Mouse (Mus musculus) gastrocnemius, postnatal 4 days (tissue): ENCODE measurements around the gene Bgn. TPM values are rescaled to one million over a fixed set of nuclear protein-coding genes. Genes with fewer than 3 reads are reported as not detected.
A peak's percentile ranks its signal among the peaks of the same experiment; 100 is the strongest.

ENCODE experiments used
- DNase-seq, 2 experiments: peaks; one replicate each; pipeline ENCODE4 v3.0.0; 2021 to 2022; ENCODE audit warnings: low spot score in 2 of 2, mixed read lengths in 2 of 2
- long read RNA-seq, 2 experiments: library from polyadenylated mRNA; stranded (forward); transcript quantifications; one replicate each; pipeline ENCODE4 v2.0.0; 2021
- total RNA-seq, 2 experiments: library from RNA; stranded (reverse); gene quantifications; 2 replicates each; pipeline ENCODE4 v1.2.3; 2021

Bgn gene
- 100 to 1,000 TPM; 487 to 574 TPM for total RNA-seq
- long read RNA-seq, experiment 1, transcript Bgn-201 (8 exons, 2,419 nt), result major isoform, 342 of 423 reads
- long read RNA-seq, experiment 1, partial matches to known transcripts, result 29 of 423 reads
- long read RNA-seq, experiment 1, other reads (novel, unspliced or antisense), result 52 of 423 reads
- long read RNA-seq, experiment 2, transcript Bgn-201 (8 exons, 2,419 nt), result major isoform, 408 of 504 reads
- long read RNA-seq, experiment 2, partial matches to known transcripts, result 77 of 504 reads
- long read RNA-seq, experiment 2, other reads (novel, unspliced or antisense), result 19 of 504 reads

DNA sequence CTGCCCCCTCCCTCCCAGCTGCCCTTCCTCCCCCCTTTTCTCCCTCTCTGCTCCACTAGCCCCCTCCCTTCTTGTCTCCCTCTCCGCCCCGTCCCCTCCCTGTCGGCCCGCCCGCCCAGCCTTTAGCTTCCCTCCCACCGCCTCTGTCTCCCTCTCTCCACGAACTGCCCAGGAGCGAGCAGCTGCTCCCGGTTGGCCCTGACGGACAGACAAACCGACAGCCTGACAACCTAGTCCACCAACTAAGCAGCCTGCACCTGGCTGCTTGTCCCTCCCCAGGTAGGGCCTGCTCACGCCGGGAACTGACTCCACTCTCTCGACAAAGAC lies at the start of gene Bgn:
Bgn (plus strand) TSS at position 119 of the 327 bp plus-strand sequence.
- DNase-seq, result peak in 1 of 2 experiments; percentile 40

DNA sequence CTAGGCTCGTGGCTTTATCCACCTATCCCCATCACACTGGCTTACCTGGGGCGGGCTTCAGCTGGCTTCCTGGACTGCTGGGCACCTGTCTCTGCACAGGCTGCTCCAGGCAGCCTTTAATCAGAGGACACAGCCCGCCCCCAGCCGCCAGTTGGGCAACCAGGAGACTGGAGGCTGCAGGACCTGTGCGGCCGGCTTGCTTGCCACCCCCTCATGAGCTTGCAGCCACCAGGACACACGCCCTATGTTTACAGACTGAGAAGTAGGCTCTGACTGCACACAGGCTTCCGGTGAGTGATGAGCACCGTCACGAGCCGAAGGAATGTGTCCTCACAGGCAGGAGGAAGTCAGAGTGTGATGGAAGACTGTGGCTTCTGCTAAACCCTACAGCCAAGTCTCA lies 48.1 kb upstream of the Bgn start, which contains the start of gene Trex2:
Trex2 (minus strand) TSS at position 93 of the 400 bp plus-strand sequence.
- no peak for DNase-seq

DNA sequence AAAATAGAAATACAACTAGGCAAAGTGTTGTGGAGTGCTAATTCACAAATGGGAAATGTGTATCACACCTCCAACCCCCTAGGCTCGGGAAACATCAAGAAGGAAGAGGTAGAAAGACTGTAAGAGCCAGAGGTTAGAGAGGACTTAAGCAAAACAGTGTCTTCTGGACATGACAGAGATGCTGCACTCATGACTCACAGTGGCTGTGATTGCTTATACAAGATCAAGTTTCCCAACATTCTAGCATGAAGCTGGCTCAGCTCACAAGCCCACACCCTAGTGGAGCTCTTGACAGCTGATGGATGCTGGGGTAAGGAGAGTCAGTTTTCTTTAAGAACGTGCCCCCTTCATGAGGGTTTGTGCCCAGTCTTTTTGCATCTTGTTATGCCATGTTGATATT lies 42.0 kb upstream of the Bgn start:
- no peak for DNase-seq

DNA sequence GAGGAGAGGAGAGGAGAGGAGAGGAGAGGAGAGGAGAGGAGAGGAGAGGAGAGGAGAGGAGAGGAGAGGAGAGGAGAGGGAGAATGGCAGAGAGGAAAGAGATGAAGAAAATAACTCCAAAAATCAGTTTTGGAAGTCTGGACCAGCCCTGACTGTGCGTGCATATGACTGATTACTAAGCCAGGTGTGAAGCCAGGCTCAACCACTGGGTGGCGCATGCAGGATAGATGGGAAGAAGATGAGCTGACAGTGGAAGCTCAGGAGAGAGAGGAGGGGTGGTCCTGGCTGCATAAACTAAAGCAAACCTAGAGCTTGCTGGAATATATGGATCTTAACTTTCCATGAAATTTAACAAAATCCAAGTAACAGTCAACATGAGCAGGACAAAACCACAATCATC lies 31.5 kb upstream of the Bgn start:
- peak; percentile 50 to 64 for DNase-seq

DNA sequence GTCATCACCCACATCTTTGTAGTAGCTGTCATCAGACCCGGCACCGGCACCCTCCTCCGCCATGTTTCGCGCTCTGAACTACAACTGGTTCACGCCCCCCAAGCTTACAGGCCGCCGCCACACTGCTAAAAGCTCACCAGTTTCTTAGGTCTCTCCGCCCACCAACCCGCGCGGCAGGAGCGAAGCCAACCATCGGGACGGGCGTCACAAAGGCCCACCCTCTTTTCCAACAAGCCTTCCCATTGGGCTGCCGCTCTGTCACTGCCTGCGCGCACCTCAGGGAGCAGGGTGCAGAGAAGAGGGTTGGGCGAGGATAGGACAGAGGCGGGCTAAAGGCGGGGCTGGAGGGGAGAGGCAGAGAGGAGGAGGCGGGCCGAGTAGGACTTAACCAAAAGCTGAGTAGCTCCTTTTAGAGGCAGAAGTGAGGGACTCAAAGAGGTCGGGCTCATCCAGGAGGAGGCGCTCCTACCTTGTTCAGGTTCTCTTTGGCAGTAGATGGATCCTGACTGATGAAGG lies 24.5 kb upstream of the Bgn start, which contains the start of gene Haus7:
Haus7 (minus strand) TSS at position 168 of the 516 bp plus-strand sequence.
- peak; percentile 78 to 86 for DNase-seq

DNA sequence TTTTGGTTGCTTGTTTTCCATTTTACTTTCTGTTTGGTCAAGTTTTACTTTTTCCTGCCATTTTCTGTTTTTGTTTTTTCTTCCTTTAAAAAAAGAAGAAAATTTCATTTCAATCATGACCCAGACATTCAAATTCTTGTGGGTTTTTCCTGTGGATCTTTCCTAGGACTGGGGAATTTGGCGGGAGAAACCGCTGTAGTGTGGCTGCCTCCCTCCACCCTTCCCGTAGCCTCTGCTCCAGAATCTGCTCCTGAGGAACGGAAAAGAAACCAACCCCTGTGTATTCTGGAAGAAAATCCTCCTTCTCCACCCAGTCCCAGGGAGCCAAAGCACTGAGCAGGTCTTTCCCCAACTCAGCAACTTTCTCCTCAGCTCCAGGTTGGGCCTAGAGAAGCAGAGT lies 22.6 kb upstream of the Bgn start:
- no peak for DNase-seq

DNA sequence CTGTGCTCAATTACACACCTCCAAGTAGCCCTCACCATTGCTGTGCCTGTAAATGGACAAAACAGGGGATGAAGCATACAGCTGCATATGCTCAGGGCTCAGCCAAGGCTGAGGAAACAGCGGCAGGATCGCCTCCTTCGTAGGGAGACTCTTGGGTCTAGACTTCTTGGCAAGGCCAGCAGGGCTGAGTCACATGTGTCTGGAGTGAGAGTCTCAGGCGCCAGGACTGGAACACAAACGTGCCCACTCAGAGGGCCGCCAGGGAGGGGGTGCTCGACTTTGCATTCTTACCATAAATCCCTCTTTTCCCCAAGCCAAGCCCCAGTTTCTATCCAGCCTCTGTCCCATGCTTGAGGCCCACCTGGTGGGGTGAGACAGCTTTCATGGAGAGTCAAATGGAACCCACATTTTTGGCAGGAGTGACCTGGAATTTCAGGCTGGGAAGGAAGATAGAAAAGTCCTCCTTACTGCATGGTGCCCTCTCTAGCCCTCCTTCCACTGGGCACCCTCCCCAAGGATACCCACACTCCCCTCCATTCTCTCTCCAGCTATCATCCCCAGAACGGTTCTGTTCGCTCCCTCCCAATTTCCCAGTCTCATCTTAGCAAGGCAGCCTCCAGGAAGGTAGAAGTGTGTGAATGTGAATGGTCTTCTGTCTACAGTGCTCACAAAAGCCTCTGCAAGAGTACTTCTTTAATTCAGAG lies 17.8 kb upstream of the Bgn start:
- DNase-seq, result peak in 1 of 2 experiments; percentile 57

DNA sequence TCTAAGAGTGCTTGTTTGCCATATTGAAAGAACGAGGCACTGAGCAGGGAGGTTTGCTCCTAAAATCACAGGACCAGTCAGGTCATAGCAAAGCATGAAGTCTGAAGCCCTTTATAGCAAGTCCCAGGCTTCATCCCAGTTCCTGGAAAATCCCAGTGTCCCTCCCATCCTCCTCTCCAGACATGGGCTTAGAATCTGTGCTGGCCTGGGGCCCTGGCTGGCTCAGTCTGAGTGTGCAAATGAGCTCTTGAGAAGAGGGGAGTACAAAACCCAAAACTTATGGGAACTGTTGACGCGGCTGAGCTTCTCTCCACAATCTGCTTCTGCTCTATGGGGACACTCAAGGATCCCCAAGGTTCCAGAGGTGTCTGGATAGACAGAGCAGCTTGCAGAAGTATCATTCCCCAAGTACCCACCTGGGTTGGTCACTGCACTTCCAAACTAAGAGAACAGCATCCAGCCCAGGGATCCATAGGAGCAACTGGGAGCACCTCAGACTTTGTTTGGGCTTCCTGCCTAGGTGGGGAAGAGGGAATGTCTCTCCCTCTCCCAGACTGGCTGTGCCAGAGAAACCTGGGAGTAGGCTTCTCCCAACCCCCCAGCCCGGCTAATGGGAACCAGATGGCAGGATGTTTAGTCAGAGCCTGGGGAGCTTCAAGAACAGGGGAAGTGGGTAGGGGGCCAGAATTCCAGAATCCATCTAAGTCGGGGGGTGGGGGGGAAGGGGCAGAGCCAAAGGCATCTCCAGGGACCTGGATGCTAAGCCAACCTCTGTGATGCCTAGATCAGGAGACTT lies 15.8 kb upstream of the Bgn start:
- DNase-seq, result peak in 1 of 2 experiments; percentile 64

DNA sequence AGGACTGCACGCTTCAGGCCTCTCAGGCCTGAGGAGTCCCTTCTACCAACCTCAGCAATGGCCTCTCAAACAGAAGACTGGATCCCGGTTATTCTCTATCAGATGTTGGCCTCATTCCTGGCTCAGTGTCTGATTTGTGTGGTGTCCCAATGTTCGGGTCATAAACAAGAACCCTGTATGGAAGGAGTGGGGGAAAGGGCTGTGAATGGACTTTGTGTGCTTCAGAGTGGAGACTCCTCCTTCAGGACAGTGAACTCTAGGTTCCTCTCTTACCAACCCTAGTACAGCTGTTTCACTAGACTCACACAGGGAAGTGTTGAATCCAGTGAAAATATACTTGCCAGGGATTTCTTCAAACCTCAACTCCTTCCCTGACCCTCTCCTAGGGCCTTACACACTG lies 15.1 kb upstream of the Bgn start:
- no peak for DNase-seq

DNA sequence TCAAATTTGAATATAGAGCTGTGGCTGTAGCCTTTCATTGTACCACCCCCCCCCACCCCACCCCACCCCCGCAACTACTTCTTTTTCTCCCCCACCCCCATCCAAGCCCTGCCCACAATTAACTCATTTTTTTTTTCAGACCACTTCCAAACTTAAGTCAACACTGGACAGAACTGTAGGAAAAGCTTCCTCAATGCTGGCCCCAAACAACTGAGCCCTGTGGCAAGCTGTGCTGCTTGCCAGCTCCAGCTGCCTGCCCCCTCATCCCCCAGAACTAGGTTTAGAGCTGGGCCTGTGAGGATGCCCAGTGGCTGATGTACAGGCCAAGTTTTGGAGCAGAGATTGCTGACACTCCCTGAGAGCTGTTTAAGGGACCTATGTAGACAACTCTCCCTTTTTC lies 14.7 kb upstream of the Bgn start:
- no peak for DNase-seq

DNA sequence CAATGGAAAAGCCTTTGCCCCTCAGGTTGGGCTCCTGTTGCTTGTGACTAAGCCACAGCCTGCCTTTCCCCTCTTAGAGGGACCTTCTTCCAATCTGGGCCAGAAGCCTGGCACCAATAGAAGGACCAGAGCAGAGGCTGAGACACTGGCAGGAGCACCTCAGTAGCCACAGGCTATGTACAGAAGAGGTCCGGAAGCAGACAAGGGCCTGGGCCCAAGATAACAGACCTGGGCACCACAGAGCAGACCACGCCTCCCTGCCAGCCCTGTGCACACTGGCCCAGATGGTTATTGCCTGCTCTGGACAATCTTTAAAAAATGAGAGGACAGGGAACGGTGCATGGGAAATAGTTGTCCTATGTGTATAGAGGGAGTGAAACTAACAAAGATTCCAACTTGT lies 11.6 kb upstream of the Bgn start:
- no peak for DNase-seq

DNA sequence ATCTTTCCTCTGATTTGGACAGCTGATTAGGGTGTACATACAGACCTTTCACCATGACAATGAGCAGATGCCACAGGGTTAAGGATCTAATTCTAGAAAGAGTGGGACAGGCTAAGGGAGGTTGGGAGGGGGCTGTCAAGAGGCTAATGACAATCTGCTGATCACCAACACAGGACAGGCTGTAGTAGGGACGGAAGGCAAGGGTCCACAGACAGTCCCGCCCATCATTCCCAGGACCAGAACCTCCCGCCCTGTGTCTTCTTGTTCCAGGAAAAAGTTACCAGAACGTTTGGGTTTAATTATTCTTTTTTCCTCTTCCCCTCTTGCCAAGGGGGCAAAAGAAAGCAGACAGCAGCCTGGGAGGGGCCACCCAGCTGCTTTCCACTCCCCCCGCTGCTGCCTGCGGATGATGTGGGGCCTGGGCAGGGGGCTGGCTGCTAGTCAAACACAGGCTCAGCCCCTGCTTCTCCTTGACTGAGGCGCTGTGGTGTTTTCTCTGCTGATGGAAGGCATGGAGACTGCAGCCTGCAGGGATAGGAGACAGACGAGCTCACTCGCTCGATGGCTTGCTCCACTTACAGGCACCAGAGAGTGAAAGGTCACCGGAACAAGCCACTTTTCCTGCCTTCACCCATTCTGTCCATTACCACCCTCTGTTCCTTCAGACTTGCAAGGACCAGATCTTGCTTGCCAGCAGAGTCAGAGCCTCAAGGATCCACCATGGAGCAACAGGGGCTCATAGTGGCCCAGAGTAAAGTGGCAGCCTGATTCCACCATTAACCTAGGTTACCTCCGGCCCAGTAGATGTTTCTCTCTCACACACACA lies 8.8 kb upstream of the Bgn start:
- DNase-seq, result peak in 1 of 2 experiments; percentile 46

DNA sequence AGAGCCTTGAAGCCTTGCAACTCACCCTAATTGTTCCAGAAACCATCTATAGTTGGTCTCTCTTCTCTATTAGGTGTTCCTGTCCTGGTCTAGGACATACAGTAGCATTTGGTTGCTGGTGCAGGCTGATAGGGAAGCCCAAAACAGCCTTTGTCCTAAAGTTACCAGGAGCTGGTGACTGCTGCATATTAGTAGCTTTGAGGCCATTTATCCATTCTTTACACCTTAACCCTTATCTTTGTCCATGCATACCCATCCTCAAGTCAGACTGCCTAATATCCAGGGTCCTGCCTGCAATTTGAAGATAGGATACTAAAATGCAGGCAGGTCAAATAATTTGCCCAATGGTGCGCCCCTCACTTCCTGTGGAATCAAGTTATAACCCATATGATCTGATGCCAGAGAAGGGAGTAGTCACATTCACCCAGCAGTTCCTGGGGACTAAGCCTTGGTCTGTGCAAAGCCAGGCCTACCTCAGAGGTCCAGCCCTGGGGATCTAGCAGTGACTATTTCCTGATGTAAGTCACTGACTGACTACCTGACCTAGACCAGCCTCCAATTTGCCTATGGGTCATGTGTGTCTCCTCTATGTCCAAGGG lies 7.6 kb upstream of the Bgn start:
- no peak for DNase-seq

DNA sequence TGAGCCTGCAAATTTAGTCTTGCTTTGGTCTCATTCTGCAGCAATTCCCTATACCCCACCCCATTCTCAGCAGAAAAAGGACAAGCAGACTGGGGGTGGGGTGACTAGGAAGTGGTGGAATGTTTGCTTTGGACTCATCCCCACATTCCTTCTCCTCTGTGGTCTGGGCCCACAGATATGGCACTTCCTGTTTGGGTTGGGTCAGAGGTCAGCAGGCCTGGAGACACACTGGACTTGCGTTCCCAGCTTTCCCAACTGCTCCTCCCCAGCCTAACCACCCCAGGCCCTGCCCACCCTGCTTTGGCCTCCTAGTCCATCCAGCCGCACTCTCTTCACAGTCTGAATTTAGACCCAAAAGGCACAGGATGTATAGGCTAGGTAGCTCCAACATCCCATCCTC lies 6.8 kb upstream of the Bgn start:
- DNase-seq, result no peak

DNA sequence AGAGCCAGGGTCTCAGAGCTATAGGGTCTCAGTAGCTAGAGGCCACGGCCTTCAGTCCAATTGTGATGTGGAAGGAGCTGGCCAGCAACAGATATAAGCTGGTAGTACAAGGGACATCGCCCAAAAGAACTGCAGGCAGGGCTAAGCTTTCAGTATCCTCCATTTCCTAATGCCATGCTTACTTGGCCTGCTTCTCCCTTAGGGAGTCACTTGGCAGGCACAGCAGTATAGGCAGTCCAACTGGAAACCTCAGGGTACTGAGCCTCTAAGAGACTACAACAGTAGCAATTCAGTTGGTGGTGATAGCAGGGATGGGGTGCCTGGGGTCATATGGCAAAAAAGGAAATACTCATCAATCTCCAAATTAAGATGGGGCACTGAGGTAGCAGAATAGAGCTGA lies 5.9 kb upstream of the Bgn start:
- no peak for DNase-seq

DNA sequence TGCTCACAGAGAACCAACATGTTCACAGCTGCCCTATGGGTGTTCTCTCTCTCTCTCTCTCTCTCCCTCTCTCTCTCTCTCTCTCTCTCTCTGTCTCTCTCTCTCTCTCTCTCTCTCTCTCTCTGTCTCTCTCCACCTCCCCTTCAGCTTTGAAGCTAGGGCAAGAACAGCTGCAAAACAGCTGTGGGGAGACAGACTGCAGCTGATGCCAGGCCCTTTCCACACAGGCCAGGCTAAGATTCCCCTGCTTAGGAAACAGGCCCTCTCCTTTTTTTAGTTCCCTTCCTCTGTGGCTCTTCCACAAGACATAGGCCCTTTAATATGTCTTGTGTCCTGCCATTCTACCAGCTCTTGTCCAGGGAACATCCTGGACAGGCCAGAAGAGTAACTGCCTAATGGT lies 3.7 kb upstream of the Bgn start:
- no peak for DNase-seq

DNA sequence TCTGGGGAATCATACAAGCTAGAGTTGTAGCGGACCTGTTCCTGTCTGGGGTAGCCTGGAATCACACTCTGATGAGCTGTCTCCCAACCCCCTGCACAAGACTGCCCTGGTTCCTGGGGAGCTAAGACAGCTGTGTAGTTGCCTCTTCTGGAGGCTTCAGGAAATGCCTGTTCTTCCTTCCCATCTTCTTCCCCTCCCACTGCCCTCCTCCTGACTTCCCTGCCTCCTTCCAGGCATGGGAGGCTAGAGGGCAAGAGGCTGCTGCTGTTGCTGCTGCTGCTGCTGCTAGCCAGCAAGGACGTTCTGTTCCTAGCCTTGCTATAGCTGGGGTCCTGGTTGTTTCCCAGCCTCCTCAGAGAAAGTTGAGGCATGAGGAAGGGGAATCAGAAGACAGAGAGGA lies 3.1 kb upstream of the Bgn start:
- no peak for DNase-seq

DNA sequence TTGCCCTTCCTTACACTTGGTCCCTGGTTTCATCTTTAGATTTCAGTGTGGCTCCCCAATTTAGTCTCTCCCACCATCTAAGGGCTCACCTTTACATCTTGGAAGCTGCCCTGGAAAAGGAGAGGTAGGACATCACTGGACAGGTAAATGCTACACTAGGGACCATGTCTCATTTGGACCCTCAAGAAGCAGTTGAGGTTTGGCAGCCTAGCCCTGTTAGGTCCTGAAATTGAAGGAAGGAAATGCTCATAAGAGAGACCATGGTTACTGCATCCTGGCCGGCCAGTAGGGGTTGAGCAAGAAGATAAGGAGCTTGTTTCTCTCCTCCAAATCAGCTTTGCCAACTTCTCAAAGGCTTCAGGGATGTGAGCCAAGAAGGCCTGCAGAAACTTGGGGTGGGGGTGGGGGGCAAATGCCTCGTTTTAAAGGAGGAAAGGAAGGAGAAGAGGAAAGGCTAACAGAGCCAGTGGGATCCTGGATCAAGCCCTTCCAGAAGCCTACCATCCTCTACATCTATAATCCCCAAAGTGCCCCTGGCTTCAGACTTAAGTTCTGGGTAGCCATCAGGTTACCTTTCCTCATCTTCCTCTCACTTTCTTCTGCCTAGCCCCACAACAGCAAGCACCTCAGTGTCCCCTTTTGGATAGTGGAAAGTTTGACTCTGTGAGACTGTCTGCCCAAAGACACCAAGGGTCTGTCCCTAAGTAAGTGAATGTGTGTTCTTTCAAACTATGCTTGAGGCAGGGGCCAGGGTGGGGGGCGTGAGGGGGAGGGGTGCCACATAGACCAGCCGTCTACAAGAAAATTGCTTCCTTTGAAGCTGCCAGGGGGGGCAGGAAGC lies 539 bp upstream of the Bgn start:
- DNase-seq, result no peak

DNA sequence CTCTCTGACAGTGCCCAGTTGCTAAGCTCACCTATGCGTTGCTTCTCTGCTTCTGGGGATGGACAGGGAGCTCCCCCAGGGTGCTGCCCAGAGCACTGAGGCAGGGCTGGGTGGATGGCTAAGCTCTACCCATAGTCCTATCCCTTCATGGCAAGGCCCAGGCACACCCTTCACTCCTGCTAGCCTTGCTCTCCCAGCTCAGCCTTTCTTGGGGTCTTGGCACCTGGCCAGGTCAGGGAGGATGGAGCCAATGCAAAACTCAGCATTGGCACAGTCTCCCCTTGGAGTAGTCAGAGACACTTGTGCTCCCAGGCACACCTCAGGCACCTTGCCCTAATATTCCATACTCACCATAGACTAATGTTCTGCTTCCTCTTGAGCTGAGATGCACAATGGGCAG lies 674 bp downstream of the Bgn start:
- DNase-seq, result peak in 1 of 2 experiments; percentile 19

DNA sequence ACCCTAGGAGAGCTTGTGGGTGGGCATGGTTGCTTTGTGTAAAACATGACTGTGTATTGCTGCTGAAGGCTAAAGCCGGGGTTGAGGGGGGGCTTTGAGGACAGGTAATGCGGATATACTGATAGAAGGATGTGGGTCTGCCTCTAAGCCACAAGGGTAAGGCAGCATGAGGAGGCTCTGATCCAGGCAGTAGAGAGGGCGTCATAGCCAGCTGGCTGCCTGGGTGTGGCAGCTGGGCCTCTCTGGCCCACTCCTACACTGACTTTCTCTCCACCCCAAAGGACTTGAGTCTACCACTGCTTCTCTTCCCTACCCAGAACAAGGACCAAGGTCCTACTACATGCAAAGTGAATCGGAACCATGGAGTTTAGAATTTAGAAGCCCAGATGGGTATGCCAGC lies 1.5 kb downstream of the Bgn start:
- no peak for DNase-seq
